Mouse (Mus musculus): ENCODE data around the gene P2rx7. TPM values are rescaled to one million over a fixed set of nuclear protein-coding genes. Genes with fewer than 3 reads are reported as not detected.
"Not testable (repeated sequence)": the region's sequence is repeated elsewhere in the genome, so short reads cannot be mapped to it uniquely, and the experiment has no call there.

P2rx7 gene
- total RNA-seq, 2 experiments from 2014 or later, result 7.2 to 7.7 TPM

DNA sequence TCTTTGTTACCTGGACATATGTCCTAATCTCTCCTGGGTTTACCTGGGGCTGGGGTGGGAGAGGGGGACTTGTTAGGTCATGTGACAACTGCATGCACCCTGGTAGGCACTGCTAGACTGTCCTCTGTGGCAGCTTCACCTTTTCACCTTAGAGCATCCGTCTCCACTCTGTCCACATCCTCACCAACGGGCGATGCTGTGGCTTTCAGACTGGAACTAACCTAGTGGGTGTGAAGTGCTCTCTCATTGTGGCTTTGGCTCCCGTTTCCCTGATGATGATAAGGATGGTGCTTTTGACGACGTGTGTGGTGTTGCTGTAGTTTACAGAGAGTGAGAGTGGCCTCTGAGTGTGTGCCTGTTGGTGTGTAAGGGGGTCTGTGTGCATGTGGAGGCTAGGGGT lies 1.6 kb downstream of the P2rx7 start:
- DNase-seq (ENCODE audit: low spot score in 2 of 2), result no peak

DNA sequence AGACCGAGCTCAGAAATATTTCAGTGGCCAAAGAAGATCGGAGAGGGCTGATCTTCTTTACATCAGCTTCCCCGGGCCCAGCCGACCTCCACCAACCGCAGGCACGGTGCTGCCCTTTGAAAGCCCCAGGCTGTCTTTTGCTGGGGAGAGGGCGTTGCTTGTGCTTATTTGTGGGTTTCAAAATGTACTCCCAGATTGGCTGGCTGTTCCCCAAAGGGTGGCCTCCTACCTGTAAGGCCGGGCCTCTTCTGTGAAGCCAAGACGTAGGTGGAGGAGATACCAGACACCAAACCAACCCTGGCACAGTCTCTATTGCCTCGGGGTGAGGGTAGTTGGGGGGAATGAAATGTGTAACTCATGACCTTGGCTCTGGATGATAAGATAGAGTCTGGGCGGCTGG lies 2.3 kb downstream of the P2rx7 start:
- no peak for DNase-seq (ENCODE audit: low spot score in 2 of 2)

DNA sequence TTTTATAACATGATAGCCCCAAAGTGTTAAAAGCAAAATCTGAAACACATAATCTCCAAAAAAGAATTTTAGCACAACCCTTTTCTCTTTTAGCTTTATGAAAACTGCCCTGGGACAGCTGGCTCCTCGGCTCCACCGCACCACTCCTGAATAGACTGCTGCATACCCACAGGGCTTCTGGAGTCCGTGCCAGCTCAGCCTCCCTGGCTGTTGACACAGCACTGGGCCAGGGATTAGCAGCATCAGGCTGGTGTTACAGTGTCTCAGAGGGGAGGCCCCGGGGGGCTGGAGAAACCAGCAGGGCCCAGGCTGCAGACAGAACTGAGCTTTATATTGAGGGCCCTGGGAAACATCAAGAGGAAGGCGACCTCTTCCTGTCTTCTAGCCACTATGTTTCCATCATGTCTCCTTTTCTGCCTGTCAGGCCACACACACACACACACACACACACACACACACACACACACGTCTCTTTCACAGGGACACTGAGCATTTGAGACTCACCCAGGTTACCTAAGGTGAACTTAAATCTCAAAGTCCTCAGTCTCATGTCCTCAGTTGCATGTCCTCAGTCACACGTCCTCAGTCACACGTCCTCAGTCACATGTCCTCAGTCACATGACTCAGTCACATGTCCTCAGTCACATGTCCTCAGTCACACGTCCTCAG lies 3.7 kb downstream of the P2rx7 start:
- no peak for DNase-seq (ENCODE audit: low spot score in 2 of 2)

DNA sequence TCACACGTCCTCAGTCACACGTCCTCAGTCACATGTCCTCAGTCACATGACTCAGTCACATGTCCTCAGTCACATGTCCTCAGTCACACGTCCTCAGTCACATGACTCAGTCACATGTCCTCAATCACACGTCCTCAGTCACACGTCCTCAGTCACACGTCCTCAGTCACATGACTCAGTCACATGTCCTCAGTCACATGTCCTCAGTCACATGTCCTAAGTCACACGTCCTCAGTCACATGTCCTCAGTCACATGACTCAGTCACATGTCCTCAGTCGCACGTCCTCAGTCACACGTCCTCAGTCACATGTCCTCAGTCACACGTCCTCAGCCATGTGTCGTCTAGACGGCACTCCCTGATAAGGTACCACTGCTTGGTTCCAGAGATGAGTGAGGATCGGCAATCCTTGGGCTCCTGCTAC lies 4.3 kb downstream of the P2rx7 start:
- not testable (repeated sequence) for DNase-seq (ENCODE audit: low spot score in 2 of 2)

DNA sequence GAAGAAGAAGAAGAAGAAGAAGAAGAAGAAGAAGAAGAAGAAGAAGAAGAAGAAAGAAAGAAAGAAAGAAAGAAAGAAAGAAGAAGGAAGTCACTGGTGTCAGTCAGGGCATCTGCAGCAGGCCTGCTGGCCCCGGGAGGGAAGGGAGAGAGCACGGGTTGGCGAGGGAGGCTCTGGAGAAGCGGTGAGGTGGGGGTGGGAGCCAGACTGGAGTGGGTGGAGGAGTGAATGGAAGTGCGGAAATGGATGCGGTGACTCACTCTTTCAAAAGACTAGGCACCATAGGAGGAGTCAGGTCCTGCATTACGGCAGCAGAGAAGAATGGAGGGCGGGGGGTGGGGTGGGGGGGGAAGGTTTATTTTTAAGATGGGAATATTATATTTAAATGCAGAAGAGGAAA lies 5.6 kb downstream of the P2rx7 start:
- DNase-seq (ENCODE audit: low spot score in 2 of 2), result peak; percentile 56 to 72

GRCm38 (mm10) chr5:122650100-122650499 lies 6.4 kb downstream of the P2rx7 start:
- no peak for DNase-seq (ENCODE audit: low spot score in 2 of 2)

- DNase-seq (ENCODE audit: low spot score in 2 of 2), result no peak
These were observed 8.8 kb downstream of the P2rx7 start for GRCm38 (mm10) chr5:122652506-122652905.

DNA sequence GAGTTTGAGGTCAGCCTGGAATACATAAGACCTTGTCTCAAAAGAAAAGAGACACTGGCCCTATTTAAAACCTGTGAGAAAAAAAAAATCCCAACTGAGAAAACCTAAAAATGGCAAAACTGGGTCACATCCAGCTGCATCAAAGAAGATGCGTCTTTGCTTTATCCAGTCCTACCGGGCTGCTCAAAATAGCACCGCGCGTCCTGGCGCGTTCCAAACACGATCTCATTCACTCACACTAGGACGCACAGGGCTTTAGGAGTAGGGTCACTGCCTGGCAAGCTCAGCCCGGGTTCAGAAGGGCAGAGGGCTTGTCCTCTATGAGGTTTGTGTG lies 9.4 kb downstream of the P2rx7 start:
- peak; percentile 42 to 53 for DNase-seq (ENCODE audit: low spot score in 2 of 2)

GRCm38 (mm10) chr5:122653446-122654267 lies 9.9 kb downstream of the P2rx7 start:
- peak; percentile 53 to 71 for DNase-seq (ENCODE audit: low spot score in 2 of 2)

DNA sequence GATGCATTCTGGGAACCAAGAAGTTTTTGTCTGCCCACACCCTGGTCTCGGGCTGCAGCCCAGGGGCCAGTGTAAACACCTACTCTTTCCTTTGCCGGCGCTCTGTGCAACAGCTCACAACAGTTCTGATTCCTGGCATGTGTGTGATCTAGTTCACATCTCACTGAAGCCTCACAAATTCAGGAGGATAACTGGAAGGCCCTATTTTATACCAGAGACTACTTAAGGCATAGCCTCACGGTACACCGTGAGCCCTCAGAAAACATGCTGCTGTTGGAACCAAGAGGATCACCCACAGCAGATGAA lies 10.5 kb downstream of the P2rx7 start:
- peak in 1 of 2 experiments; percentile 48 for DNase-seq (ENCODE audit: low spot score in 2 of 2)

GRCm38 (mm10) chr5:122656808-122657207 lies 13.1 kb downstream of the P2rx7 start:
- DNase-seq (ENCODE audit: low spot score in 2 of 2), result no peak

DNA sequence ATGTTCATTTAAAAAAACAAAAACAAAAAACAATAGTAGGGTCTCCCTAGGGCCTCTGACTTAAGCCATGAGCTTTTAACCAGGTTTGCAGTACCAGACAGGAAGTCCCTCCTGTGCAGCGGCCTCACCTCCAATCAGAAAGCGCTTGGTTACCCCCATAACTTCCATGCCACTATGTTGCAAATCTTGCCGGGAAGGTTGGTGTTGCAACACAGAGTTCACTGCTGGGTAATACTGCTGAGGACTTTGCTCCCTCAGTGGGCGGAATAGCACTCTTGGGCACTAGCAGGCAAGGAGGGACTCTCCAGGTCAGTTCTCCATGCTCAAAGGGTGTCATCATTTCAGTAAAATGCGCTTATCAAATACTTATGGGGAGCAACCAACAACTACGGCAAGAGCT lies 18.8 kb downstream of the P2rx7 start:
- no peak for DNase-seq (ENCODE audit: low spot score in 2 of 2)

DNA sequence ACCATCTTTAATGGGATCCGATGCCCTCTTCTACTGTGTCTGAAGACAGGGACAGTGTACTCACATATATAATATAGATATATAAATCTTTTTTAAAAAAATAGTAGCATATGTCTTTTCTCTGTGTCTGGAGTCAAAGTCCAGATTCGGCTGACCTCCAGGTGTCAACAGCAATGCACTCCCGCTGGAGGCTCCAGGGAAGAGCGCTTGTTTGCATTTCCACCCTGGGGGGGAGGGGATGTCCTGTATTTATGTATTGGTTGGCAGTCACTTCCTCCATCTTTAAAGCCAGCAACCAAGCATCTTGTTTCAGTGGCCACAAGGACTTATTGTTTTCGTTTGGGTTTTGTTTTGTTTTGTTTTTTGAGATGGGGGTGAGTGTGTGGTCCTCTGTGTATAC lies 21.3 kb downstream of the P2rx7 start:
- no peak for DNase-seq (ENCODE audit: low spot score in 2 of 2)

DNA sequence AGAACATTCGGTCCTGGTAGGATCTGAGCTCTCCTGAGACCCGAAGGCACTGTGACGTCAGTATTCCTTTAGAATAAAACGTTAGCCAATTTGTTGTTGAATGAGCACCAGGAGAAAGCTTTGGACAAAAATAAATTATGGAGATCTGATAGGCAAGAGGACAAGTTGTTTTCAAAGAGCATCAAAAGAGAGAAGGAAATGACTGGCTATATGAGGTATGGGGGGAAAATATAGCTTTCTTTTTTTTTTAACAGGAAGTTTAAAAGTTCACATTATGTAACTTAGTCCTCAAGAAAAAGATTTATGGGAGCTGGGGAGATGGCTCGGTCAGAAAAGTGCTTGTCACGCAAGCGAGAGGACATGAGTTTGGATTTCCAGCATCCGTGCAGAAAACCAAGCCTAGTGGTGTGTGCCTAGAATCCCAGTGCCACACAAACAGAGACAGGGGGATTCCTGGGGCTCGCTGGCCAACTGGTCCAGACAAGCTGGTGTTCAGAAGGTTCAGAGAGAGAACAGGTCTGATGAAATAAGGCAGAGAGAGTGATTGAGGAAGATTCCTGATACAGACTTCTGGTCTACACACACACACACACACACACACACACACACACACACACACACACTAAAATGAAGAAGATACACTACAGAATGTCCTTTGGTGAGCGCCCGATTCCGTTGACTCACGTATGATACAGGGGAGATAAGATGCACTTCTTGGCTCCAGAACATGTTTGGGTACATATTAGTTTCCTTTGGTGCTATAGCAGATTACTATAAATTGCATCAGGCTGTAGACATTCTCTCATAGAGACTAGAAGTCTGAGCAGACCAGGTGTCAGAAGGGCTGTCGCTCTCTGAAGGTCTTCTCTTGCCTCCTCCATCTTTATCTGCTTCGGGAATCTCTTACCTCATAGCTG lies 25.5 kb downstream of the P2rx7 start:
- no peak for DNase-seq (ENCODE audit: low spot score in 2 of 2)

DNA sequence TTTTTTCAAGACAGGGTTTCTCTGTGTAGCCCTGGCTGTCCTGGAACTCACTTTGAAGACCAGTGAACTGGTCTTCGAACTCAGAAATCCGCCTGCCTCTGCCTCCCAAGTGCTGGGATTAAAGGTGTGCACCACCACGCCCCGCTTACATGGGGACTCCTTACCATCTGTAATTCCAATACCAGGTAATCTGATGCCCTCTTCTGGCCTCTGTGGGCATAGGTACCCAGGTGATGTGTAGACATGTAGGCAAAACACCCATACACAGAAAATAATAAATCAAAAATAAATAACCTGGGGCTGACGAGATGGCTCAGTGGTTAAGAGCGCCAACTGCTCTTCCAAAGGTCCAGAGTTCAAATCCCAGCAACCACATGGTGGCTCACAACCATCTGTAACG lies 27.9 kb downstream of the P2rx7 start:
- not testable (repeated sequence) for DNase-seq (ENCODE audit: low spot score in 2 of 2)

DNA sequence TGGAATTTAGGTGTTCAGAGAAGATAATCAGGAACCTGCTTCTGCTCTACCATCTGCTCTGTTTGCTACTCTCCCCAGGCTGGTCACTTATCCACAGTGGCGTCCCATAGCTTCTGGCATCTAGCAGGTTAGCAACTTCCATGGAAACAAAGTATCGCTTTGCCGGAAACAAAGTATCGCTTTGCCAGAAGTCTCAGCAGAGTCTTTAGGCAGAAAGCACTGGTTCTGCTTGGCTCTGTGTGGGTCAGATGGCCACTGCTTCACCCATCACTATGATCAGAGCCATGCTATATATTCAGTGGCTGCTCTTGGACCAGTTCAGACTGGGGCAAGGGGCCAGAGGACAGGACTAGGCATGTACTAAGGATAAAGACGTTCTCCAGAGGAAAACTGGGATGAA lies 28.6 kb downstream of the P2rx7 start:
- no peak for DNase-seq (ENCODE audit: low spot score in 2 of 2)

DNA sequence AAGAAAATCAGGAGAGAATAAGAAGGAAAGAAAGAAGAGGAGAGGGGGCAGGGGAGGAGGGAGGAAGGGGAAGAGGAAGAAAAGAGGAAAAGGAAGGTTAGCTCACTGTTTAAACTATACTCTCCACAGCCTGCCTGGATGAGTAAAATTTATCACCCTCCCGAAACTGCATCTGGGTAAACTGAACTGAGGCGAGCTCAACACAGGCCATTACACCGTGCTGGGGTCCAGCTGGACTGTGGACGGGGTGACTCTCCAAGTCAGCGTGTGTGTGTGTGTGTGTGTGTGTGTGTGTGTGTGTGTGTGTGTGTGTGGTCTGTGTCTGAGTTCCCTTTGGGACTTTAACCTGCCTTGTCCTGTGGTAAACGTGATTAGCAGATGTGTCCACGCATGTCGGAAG lies 32.3 kb downstream of the P2rx7 start:
- DNase-seq (ENCODE audit: low spot score in 2 of 2), result no peak

- DNase-seq (ENCODE audit: low spot score in 2 of 2), result no peak
These were observed 34.3 kb downstream of the P2rx7 start for GRCm38 (mm10) chr5:122677983-122678382.

GRCm38 (mm10) chr5:122679881-122680280 lies 36.2 kb downstream of the P2rx7 start:
- no peak for DNase-seq (ENCODE audit: low spot score in 2 of 2)

DNA sequence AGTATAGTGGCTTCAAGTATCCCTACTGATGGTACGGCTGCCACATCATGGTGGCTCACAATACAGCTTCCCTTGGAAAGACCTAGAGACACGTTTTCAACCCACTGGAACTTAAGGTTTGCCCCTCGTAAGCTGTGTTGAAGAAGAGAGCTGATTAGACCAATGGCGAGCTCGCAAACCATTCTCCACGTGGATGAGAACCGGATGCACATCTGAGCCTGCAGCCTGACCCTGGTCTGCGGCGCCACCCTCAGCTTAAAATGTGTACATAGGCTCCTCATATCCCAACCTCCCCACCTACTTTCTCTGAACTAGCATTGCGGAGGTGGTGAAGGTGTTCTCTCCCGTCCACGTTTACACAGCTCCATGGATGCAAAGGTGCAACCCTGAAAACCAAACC lies 37.6 kb downstream of the P2rx7 start:
- no peak for DNase-seq (ENCODE audit: low spot score in 2 of 2)

GRCm38 (mm10) chr5:122683926-122684325 lies 40.2 kb downstream of the P2rx7 start:
- DNase-seq (ENCODE audit: low spot score in 2 of 2), result no peak

DNA sequence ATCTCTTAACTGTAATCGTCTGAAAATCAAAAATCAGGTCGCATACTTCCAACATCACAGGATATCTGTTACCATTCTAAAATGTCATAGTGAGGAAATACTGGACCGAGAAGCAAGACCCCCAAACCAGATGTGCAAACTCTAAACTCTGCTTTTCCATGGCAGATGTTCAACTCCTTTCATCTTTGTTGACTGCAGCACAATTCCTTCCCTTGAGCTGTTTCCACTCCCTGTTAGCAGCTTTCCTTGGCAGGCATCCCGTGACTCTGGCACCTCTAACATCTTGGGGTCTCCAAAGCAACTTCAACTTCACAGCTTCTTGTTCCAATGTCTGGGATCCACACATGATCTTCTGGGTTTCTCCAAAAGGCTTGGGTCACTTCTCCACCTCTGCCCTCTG lies 43.7 kb downstream of the P2rx7 start:
- no peak for DNase-seq (ENCODE audit: low spot score in 2 of 2)
